Mouse (Mus musculus) lung, embryonic 16.5 days (tissue): ENCODE data around the gene Herc3. TPM values are rescaled to one million over a fixed set of nuclear protein-coding genes. Genes with fewer than 3 reads are reported as not detected.

Experiments
- ATAC-seq: fragments of 200-750 bp; cut with Nextera tagmentation; 2 replicates; pipeline ENCODE4 v1.8.0; 2017; ENCODE audit warnings: low read depth, mild to moderate bottlenecking, moderate library complexity
- H3K27ac ChIP-seq: fragments of 300-500 bp; sonication (generic); 2 replicates; pipeline ENCODE4 v1.5.1; 2014; ENCODE audit warnings: mild to moderate bottlenecking, control low read depth, low read length
- H3K27me3 ChIP-seq: fragments of 300-500 bp; sonication (generic); 2 replicates; pipeline ENCODE4 v1.6.1; 2014; ENCODE audit warnings: low read depth, low read length, mixed read lengths; ENCODE audit not compliant: control insufficient read depth, insufficient read depth
- H3K36me3 ChIP-seq: fragments of 300-500 bp; sonication (generic); 2 replicates; pipeline ENCODE4 v1.6.1; 2014; ENCODE audit warnings: low read length; ENCODE audit not compliant: control insufficient read depth, insufficient read depth
- H3K4me1 ChIP-seq: fragments of 300-500 bp; sonication (generic); replicated peaks from 2 replicates; pipeline ENCODE4 v1.6.1; 2014; ENCODE audit warnings: low read length, mixed read lengths; ENCODE audit not compliant: control insufficient read depth, insufficient read depth
- H3K4me2 ChIP-seq: fragments of 300-500 bp; sonication (generic); 2 replicates; pipeline ENCODE4 v1.6.1; 2014; ENCODE audit warnings: low read depth, low read length, control low read depth
- H3K4me3 ChIP-seq: fragments of 300-500 bp; sonication (generic); 2 replicates; pipeline ENCODE4 v1.5.1; 2014; ENCODE audit warnings: mild to moderate bottlenecking, low read length, control low read depth
- H3K9ac ChIP-seq: fragments of 300-500 bp; sonication (generic); 2 replicates; pipeline ENCODE4 v1.6.1; 2014; ENCODE audit warnings: low read length, control low read depth
- H3K9me3 ChIP-seq: fragments of 300-500 bp; sonication (generic); 2 replicates; pipeline ENCODE4 v1.6.1; 2016; ENCODE audit warnings: low read length; ENCODE audit not compliant: control insufficient read depth
- WGBS: fragments of 180-500 bp; shearing (Covaris S2); extraction: QIAGEN DNeasy Blood & Tissue Kit; methylation state at CpG from one replicate; pipeline ENCODE4 v1.1.7; 2014; 5-methylcytosine and 5-hydroxymethylcytosine counted together
- polyA plus RNA-seq: library from polyadenylated mRNA; unstranded; fragments of >200 nt; fragmentation: Nextera tagmentation; extraction: Ambion mirVana; gene quantifications from 2 replicates; pipeline ENCODE4 v1.2.1, GENCODE M21; 2015

The Herc3 gene
- polyA plus RNA-seq, 1 experiment from 2014 or later: 8.0 TPM

GRCm38 (mm10) chr6:58834470-58834869 is 3.2 kb downstream of the Herc3 start:
- Histone ChIP-seq H3K4me3 (no peak overlapping the region), H3K36me3 (no peaks in the 10 kb centered on the region), H3K9me3 (no peaks in the 10 kb centered on the region), H3K9ac (no peak overlapping the region), H3K4me1 (peaks cover 4% of the 10 kb centered on the region), H3K27ac (no peak overlapping the region), H3K4me2 (no peak overlapping the region), H3K27me3 (no peaks in the 10 kb centered on the region)
- ATAC-seq: no peak
- WGBS: 79% methylated on average over 7 of the region's 7 CpGs

GRCm38 (mm10) chr6:58835591-58835990 is 4.3 kb downstream of the Herc3 start:
- no peaks in the 10 kb centered on the region for H3K36me3 ChIP-seq
- WGBS: 58% methylated on average over 1 of the region's 1 CpGs
- H3K9ac ChIP-seq: no peak overlapping the region
- H3K27me3 ChIP-seq: no peaks in the 10 kb centered on the region
- H3K4me1 ChIP-seq: peaks cover 4% of the 10 kb centered on the region
- ATAC-seq: no peak
- H3K9me3 ChIP-seq: no peaks in the 10 kb centered on the region
- H3K4me3 ChIP-seq: no peak overlapping the region
- no peak overlapping the region for H3K4me2 ChIP-seq
- no peak overlapping the region for H3K27ac ChIP-seq

DNA sequence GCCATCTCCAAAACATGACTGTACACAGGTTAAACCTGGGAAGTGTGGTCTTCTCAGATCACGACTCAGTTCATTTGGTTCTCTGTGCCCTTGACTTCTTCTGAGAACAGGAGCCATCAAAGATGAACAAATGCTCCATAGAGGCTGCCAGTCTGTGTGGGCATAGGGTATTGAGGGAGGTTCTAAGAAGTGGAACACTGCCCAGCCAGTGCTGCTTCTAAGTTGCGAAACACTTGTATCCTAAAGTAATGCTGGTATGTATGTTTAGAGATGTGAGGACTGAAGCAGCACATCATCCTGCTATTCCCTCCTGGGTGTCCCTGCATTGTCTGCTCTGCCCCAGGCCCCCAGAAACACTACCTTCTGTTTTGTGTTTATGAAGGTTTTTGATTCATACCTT is 5.2 kb downstream of the Herc3 start:
- Histone ChIP-seq H3K9ac (no peak overlapping the region), H3K27ac (no peak overlapping the region), H3K36me3 (no peaks in the 10 kb centered on the region), H3K9me3 (no peaks in the 10 kb centered on the region), H3K27me3 (no peaks in the 10 kb centered on the region), H3K4me3 (no peak overlapping the region), H3K4me1 (peaks cover 4% of the 10 kb centered on the region), H3K4me2 (no peak overlapping the region)
- ATAC-seq: no peak
- WGBS: 81% methylated on average over 2 of the region's 2 CpGs

DNA sequence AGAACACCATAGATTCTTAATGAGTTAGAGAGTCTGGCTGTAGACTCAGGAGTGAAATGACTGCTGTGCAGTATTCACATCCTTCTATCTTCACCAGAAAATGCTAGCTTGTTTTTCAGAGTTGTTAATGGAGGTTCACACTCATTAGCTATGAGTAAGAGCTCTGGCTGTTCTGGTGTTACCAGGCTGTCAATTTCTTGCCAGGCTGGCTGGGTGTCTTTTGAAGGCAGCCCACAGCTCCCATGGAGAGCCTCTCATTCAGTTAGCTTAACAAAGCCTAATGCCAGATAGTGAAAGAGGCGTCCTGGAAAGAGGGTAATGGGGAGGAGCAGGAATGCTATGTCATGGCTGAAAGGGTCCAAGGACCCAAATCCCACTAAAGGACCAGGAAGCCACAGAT is 6.7 kb downstream of the Herc3 start:
- no peaks in the 10 kb centered on the region for H3K4me1 ChIP-seq
- no peaks in the 10 kb centered on the region for H3K36me3 ChIP-seq
- no peak overlapping the region for H3K4me3 ChIP-seq
- H3K4me2 ChIP-seq: no peak overlapping the region
- H3K27me3 ChIP-seq: no peaks in the 10 kb centered on the region
- no peak overlapping the region for H3K27ac ChIP-seq
- H3K9ac ChIP-seq: no peak overlapping the region
- no peaks in the 10 kb centered on the region for H3K9me3 ChIP-seq
- no peak for ATAC-seq
- WGBS: 29% methylated on average over 1 of the region's 1 CpGs

- Histone ChIP-seq H3K9ac (no peak overlapping the region), H3K4me1 (no peaks in the 10 kb centered on the region), H3K4me2 (no peak overlapping the region), H3K9me3 (no peaks in the 10 kb centered on the region), H3K27me3 (no peaks in the 10 kb centered on the region), H3K36me3 (no peaks in the 10 kb centered on the region), H3K4me3 (no peak overlapping the region), H3K27ac (no peak overlapping the region)
- 41% methylated on average over 2 of the region's 2 CpGs for WGBS
- no peak for ATAC-seq
Measured at GRCm38 (mm10) chr6:58841208-58841607, 9.9 kb downstream of the Herc3 start.

DNA sequence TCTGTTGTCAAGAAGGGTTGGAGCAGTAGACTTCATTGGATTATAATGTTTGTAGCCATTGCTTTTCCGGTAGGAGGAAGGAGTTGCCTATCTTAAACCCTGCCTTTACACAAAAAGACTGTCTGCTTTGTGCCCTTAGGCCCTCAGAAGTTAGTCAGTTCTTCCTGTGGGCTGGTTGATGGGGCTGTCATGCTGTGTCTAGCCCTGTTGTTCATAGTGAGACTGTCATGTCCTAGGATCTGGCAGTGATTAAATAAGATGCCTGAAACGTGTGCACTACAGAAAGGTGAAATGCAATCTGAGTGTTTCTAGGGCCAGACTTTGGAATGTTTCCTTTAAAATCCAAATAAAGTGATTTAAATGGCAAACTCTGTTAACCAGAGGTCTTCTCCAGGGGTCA is 10.9 kb downstream of the Herc3 start:
- H3K9ac ChIP-seq: no peak overlapping the region
- 45% methylated on average over 2 of the region's 2 CpGs for WGBS
- no peaks in the 10 kb centered on the region for H3K36me3 ChIP-seq
- no peaks in the 10 kb centered on the region for H3K9me3 ChIP-seq
- no peaks in the 10 kb centered on the region for H3K27me3 ChIP-seq
- no peak overlapping the region for H3K4me3 ChIP-seq
- no peak for ATAC-seq
- H3K4me1 ChIP-seq: no peaks in the 10 kb centered on the region
- no peak overlapping the region for H3K4me2 ChIP-seq
- H3K27ac ChIP-seq: no peak overlapping the region

DNA sequence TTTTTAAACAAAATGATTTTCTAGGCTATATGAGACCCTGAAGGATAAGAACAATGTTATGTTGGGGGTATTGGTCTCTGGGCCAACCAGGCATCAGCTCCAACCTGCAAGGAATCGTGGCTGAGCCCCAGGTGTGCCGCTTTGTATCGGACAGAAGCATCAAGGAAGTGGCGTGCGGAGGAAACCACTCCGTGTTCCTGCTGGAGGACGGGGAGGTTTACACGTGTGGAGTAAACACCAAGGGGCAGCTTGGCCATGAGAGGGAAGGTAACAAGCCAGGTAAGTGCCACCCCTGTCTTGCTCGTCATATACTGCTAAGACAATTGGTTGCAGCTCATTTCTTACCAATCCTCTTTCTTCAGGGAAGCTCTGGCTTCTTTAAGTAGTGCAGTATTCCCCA is 12.3 kb downstream of the Herc3 start:
- H3K27ac ChIP-seq: no peak overlapping the region
- no peaks in the 10 kb centered on the region for H3K27me3 ChIP-seq
- H3K4me3 ChIP-seq: no peak overlapping the region
- H3K9ac ChIP-seq: no peak overlapping the region
- H3K4me2 ChIP-seq: no peak overlapping the region
- H3K9me3 ChIP-seq: no peaks in the 10 kb centered on the region
- no peaks in the 10 kb centered on the region for H3K36me3 ChIP-seq
- no peak for ATAC-seq
- no peaks in the 10 kb centered on the region for H3K4me1 ChIP-seq
- 89% methylated on average over 9 of the region's 9 CpGs for WGBS

DNA sequence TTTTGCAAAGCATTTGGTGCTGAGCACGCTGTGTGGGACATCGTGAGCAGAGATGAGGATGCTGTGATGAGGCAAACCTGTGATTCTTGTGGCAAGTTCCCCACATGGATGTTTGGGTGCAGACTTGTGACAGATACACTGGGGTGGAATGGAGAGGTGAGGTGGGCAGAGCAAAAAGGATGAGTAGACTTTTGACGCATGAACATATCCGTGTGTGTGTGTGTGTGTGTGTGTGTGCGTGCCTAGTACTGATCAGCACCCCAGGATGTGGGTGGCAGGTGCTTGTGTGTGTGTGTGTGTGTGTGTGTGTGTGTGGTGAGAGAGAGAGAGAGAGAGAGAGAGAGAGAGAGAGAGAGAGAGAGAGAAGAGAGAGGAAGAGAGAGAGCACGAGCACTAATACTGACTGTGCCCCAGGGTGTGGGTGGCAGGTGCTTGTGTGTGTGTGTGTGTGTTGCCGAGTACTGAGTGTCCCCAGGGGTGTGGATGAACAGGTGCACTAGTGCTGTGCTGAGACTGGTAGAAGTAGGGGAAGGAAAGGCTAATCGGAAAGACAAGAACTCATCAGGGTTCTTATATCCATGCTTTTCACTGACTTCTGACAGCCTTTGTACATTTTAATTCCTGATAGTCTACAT is 13.0 kb downstream of the Herc3 start:
- H3K27ac ChIP-seq: no peak overlapping the region
- no peak for ATAC-seq
- 88% methylated on average over 8 of the region's 8 CpGs for WGBS

GRCm38 (mm10) chr6:58846850-58847692 is 15.8 kb downstream of the Herc3 start:
- H3K27ac ChIP-seq: no peak overlapping the region
- no peak overlapping the region for H3K4me3 ChIP-seq
- no peak overlapping the region for H3K9ac ChIP-seq
- no peaks in the 10 kb centered on the region for H3K9me3 ChIP-seq
- 67% methylated on average over 9 of the region's 9 CpGs for WGBS
- H3K4me2 ChIP-seq: no peak overlapping the region
- no peaks in the 10 kb centered on the region for H3K27me3 ChIP-seq
- no peaks in the 10 kb centered on the region for H3K4me1 ChIP-seq
- H3K36me3 ChIP-seq: no peaks in the 10 kb centered on the region
- no peak for ATAC-seq

More for the DNA sequence above, 13.0 kb downstream of the Herc3 start:
- Histone ChIP-seq H3K4me1 (no peaks in the 10 kb centered on the region), H3K27me3 (no peaks in the 10 kb centered on the region), H3K36me3 (no peaks in the 10 kb centered on the region), H3K4me2 (no peak overlapping the region), H3K9me3 (no peaks in the 10 kb centered on the region), H3K9ac (no peak overlapping the region), H3K4me3 (no peak overlapping the region)
